11 mouse cellular contexts compared by ENCODE assay signal in the genomic region with DNA sequence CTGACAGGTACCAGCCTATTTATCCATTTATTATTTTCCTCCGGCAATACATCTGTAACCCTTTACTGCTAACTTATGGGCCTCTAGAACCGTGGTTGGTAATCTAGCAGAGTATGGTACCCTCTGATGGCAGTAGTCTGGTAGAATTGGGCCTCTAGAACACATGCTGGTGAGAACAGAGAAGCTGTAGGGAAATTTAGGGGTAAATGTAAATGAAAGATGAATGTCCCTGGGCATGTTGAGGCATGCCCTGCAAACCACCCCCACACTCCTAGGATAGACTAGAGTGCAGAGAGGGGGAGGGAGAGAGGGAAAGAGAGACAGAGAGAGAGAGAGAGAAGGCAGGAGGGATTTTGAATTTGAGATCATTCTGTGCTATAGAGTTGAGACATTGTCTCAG. TPM values are rescaled to one million over a fixed set of nuclear protein-coding genes. Genes with fewer than 3 reads are reported as not detected.
DNase-seq lines count a peak whose midpoint lies in the region; ATAC-seq and TF ChIP-seq lines count a peak whose summit lies in the region.
"Had no signal": no experiment of that assay in that cellular context is flagged by ENCODE, and none has a peak within 500 bp of the region (broad histone marks: within the 10 kb centered on the region; RNA-seq: fewer than 3 reads in every experiment).

No protein-coding gene starts in this region.

- peak overlapping the region; percentile 78 for H3K4me2 ChIP-seq in lung, embryonic 14.5 days
- peak overlapping the region; percentile 65 for H3K4me2 ChIP-seq in embryonic facial prominence, embryonic 14.5 days (ENCODE audit: low read depth, low read length)
- peak overlapping the region; percentile 88 for H3K4me2 ChIP-seq in limb, embryonic 11.5 days (ENCODE audit: low read depth, severe bottlenecking)
- peak overlapping the region; percentile 75 for H3K4me2 ChIP-seq in neural tube, embryonic 15.5 days

- no peaks in the 10 kb centered on the region for H3K9me3 ChIP-seq in lung, embryonic 14.5 days (ENCODE audit: low read depth, low read length)
- no peaks in the 10 kb centered on the region for H3K9me3 ChIP-seq in embryonic facial prominence, embryonic 14.5 days (ENCODE audit: control insufficient read depth, low read length)
- H3K9me3 ChIP-seq in limb, embryonic 11.5 days (ENCODE audit: control insufficient read depth, low read length), result no peaks in the 10 kb centered on the region
- H3K9me3 ChIP-seq in neural tube, embryonic 15.5 days (replicated peaks), result no peaks in the 10 kb centered on the region

- H3K9ac ChIP-seq in lung, embryonic 14.5 days, result peak overlapping the region; percentile 46
- peak overlapping the region; percentile 52 for H3K9ac ChIP-seq in embryonic facial prominence, embryonic 14.5 days (ENCODE audit: low read depth, low read length)
- peak overlapping the region; percentile 63 for H3K9ac ChIP-seq in limb, embryonic 11.5 days (ENCODE audit: low read length)
- H3K9ac ChIP-seq in neural tube, embryonic 15.5 days (replicated peaks), result no peak overlapping the region

- ATAC-seq in lung, embryonic 14.5 days (ENCODE audit: insufficient read depth), result no peak
- ATAC-seq in embryonic facial prominence, embryonic 14.5 days (ENCODE audit: low read depth), result no peak
- ATAC-seq in limb, embryonic 11.5 days (ENCODE audit: insufficient number of reproducible peaks, low FRiP score, low TSS enrichment, low read depth), result no peak
- ATAC-seq in neural tube, embryonic 15.5 days (ENCODE audit: low FRiP score), result no peak

- DNase-seq in lung, embryonic 14.5 days, result no peak
- no peak for DNase-seq in lung, postnatal 14 days
- no peak for DNase-seq in embryonic facial prominence, embryonic 14.5 days (ENCODE audit: low spot score)
- no peak for DNase-seq in limb, embryonic 11.5 days (ENCODE audit: low spot score)
- DNase-seq in adrenal gland, adult 2 months, result no peak
- no peak for DNase-seq in embryo, embryonic 11 days
- DNase-seq in adrenal gland, adult 8-10 months, result no peak
- DNase-seq: adrenal gland, postnatal 25 days; gastrocnemius, postnatal 10 days had no signal

- H3K4me1 ChIP-seq in lung, embryonic 14.5 days (ENCODE audit: insufficient read depth), result peaks cover 24% of the 10 kb centered on the region
- peaks cover 36% of the 10 kb centered on the region for H3K4me1 ChIP-seq in embryonic facial prominence, embryonic 14.5 days (ENCODE audit: control insufficient read depth, insufficient read depth, low read length)
- peaks cover 25% of the 10 kb centered on the region for H3K4me1 ChIP-seq in limb, embryonic 11.5 days (ENCODE audit: control insufficient read depth, insufficient read depth, low read length)
- peaks cover 28% of the 10 kb centered on the region for H3K4me1 ChIP-seq in neural tube, embryonic 15.5 days

- H3K36me3 ChIP-seq in lung, embryonic 14.5 days (ENCODE audit: insufficient read depth), result peaks cover 26% of the 10 kb centered on the region
- H3K36me3 ChIP-seq in embryonic facial prominence, embryonic 14.5 days (ENCODE audit: control insufficient read depth, insufficient read depth, low read length), result peaks cover 5% of the 10 kb centered on the region; the same call in 1 of the 2 replicates
- no peaks in the 10 kb centered on the region; the same call in 1 of the 2 replicates for H3K36me3 ChIP-seq in limb, embryonic 11.5 days (ENCODE audit: control insufficient read depth, insufficient read depth, low read length)
- no peaks in the 10 kb centered on the region for H3K36me3 ChIP-seq in neural tube, embryonic 15.5 days

- H3K27ac ChIP-seq in lung, embryonic 14.5 days (ENCODE audit: low read depth), result no peak overlapping the region
- H3K27ac ChIP-seq in embryonic facial prominence, embryonic 14.5 days (replicated peaks; ENCODE audit: low read depth, low read length), result no peak overlapping the region
- H3K27ac ChIP-seq in limb, embryonic 11.5 days (replicated peaks; ENCODE audit: low read depth, low read length), result no peak overlapping the region
- H3K27ac ChIP-seq in neural tube, embryonic 15.5 days (replicated peaks), result no peak overlapping the region

- no peaks in the 10 kb centered on the region for H3K27me3 ChIP-seq in lung, embryonic 14.5 days (ENCODE audit: insufficient read depth, low read length)
- no peaks in the 10 kb centered on the region for H3K27me3 ChIP-seq in embryonic facial prominence, embryonic 14.5 days (replicated peaks; ENCODE audit: control insufficient read depth, insufficient read depth, low read length)
- H3K27me3 ChIP-seq in limb, embryonic 11.5 days (ENCODE audit: control insufficient read depth, insufficient read depth, low read length), result no peaks in the 10 kb centered on the region
- H3K27me3 ChIP-seq in neural tube, embryonic 15.5 days (replicated peaks), result no peaks in the 10 kb centered on the region

- TF ChIP-seq CTCF in lung, embryonic 14.5 days (IDR thresholded peaks at IDR 0.05; ENCODE audit: low read depth), result no peak

- 27% methylated on average over 2 of the region's 2 CpGs for WGBS in lung, embryonic 14.5 days
- 27% methylated on average over 2 of the region's 2 CpGs for WGBS in embryonic facial prominence, embryonic 14.5 days
- 40% methylated on average over 2 of the region's 2 CpGs for WGBS in limb, embryonic 11.5 days
- WGBS in neural tube, embryonic 15.5 days, result 36% methylated on average over 2 of the region's 2 CpGs

- H3K4me3 ChIP-seq in lung, embryonic 14.5 days (ENCODE audit: low read depth, low read length), result peak overlapping the region; percentile 44
- H3K4me3 ChIP-seq in embryonic facial prominence, embryonic 14.5 days (ENCODE audit: low read depth, low read length), result peak overlapping the region; percentile 56
- peak overlapping the region; percentile 54 for H3K4me3 ChIP-seq in limb, embryonic 11.5 days (ENCODE audit: low read depth, low read length)
- H3K4me3 ChIP-seq in neural tube, embryonic 15.5 days (replicated peaks), result peak overlapping the region; percentile 74

RNA-seq across cellular contexts. Expression of gene Psrc1, which starts 0.8 kb away (rescaled TPM):
- polyA plus RNA-seq in lung, embryonic 14.5 days (2014; fragmentation: Nextera tagmentation; extraction: Ambion mirVana), result 76.5 and 79.7 TPM in 2 replicates
- 31.2 and 38.1 TPM in 2 replicates for polyA plus RNA-seq in embryonic facial prominence, embryonic 14.5 days (2014; fragmentation: Nextera tagmentation; extraction: Ambion mirVana)
- 79.5 TPM in 2 replicates for polyA plus RNA-seq in limb, embryonic 11.5 days (2014; fragmentation: Nextera tagmentation; extraction: Ambion mirVana)
- polyA plus RNA-seq in neural tube, embryonic 15.5 days (2015; fragmentation: Nextera tagmentation; extraction: Ambion mirVana), result 5.5 and 12.4 TPM in 2 replicates
- 1 to 10 TPM in 1 of 2 experiments, under 1 TPM in 1; 0.66 to 1.3 TPM for total RNA-seq in adrenal gland, adult 2 months (2021)
- 2.6 and 4.0 TPM in 2 replicates for polyA plus RNA-seq in adrenal gland, adult 2 months (2012; rRNA removed)
- total RNA-seq in adrenal gland, adult 8-10 months (2022), result 1 to 10 TPM; 1.6 to 4.8 (median 3.0) TPM

RNA-seq across cellular contexts. Expression of gene Mybphl, which starts 19.7 kb away (rescaled TPM):
- 0.75 and 4.7 TPM in 2 replicates for polyA plus RNA-seq in lung, embryonic 14.5 days (2014; fragmentation: Nextera tagmentation; extraction: Ambion mirVana)
- polyA plus RNA-seq in embryonic facial prominence, embryonic 14.5 days (2014; fragmentation: Nextera tagmentation; extraction: Ambion mirVana), result not detected in 2 replicates
- not detected in 2 replicates for polyA plus RNA-seq in limb, embryonic 11.5 days (2014; fragmentation: Nextera tagmentation; extraction: Ambion mirVana)
- 0.15 and 0.19 TPM in 2 replicates for polyA plus RNA-seq in neural tube, embryonic 15.5 days (2015; fragmentation: Nextera tagmentation; extraction: Ambion mirVana)
- total RNA-seq in adrenal gland, adult 2 months (2021), result not detected
- not detected in 2 replicates for polyA plus RNA-seq in adrenal gland, adult 2 months (2012; rRNA removed)
- not detected for total RNA-seq in adrenal gland, adult 8-10 months (2022)
- total RNA-seq: adrenal gland, postnatal 25 days; gastrocnemius, postnatal 10 days; megakaryocyte-erythroid progenitor cell, adult 5-6 weeks had no signal

RNA-seq across cellular contexts. Expression of gene Celsr2, which starts 30.9 kb away (rescaled TPM):
- 8.3 and 9.4 TPM in 2 replicates for polyA plus RNA-seq in lung, embryonic 14.5 days (2014; fragmentation: Nextera tagmentation; extraction: Ambion mirVana)
- 11.8 and 13.9 TPM in 2 replicates for polyA plus RNA-seq in embryonic facial prominence, embryonic 14.5 days (2014; fragmentation: Nextera tagmentation; extraction: Ambion mirVana)
- 3.2 and 4.9 TPM in 2 replicates for polyA plus RNA-seq in limb, embryonic 11.5 days (2014; fragmentation: Nextera tagmentation; extraction: Ambion mirVana)
- 34.4 and 35.0 TPM in 2 replicates for polyA plus RNA-seq in neural tube, embryonic 15.5 days (2015; fragmentation: Nextera tagmentation; extraction: Ambion mirVana)
- total RNA-seq in adrenal gland, adult 2 months (2021), result 1 to 10 TPM; 6.1 to 8.3 TPM
- 9.9 and 17.1 TPM in 2 replicates for polyA plus RNA-seq in adrenal gland, adult 2 months (2012; rRNA removed)
- 10 to 100 TPM in 2 of 4 experiments, 1 to 10 TPM in 2; 6.5 to 14.6 (median 9.5) TPM for total RNA-seq in adrenal gland, adult 8-10 months (2022)
